Mouse (Mus musculus) CH12.LX (cell line): ENCODE measurements around the gene Ccdc78. TPM values are rescaled to one million over a fixed set of nuclear protein-coding genes. Genes with fewer than 3 reads are reported as not detected.

Source experiments
- DNase-seq: peaks from one replicate; pipeline ENCODE4 v3.0.0-alpha.2; 2013; ENCODE audit errors: extremely low read depth
- H3K27ac ChIP-seq: 2 replicates; pipeline ENCODE4 v1.5.1; 2012; ENCODE audit warnings: low read depth, mild to moderate bottlenecking, control low read depth, moderate library complexity; ENCODE audit not compliant: insufficient read depth
- H3K27me3 ChIP-seq: replicated peaks from 2 replicates; pipeline ENCODE3; 2012; ENCODE audit warnings: inconsistent platforms
- H3K36me3 ChIP-seq, 2 experiments: replicated peaks in 1 of 2; 2 replicates each; pipeline versions ENCODE3 to v1.6.1; 2012; ENCODE audit warnings: inconsistent platforms in 1 of 2, low read length in 1 of 2, mild to moderate bottlenecking in 1 of 2, mixed read lengths in 1 of 2, moderate library complexity in 1 of 2; ENCODE audit not compliant: control insufficient read depth in 1 of 2, insufficient read depth in 1 of 2
- H3K4me1 ChIP-seq, 2 experiments: 2 replicates each; pipeline ENCODE4 v1.6.1; 2012; ENCODE audit warnings: inconsistent platforms in 1 of 2, moderate library complexity in 1 of 2; ENCODE audit not compliant: insufficient read depth in 2 of 2, control insufficient read depth in 1 of 2
- H3K4me2 ChIP-seq: 2 replicates; pipeline ENCODE4 v1.6.1; 2012; ENCODE audit warnings: low read depth, mild to moderate bottlenecking, control low read depth; ENCODE audit not compliant: poor library complexity, insufficient read depth, severe bottlenecking
- H3K4me3 ChIP-seq, 3 experiments: fragments of 150-350 bp in 1 of 3; sonication (generic) in 1 of 3; replicated peaks in 1 of 3; 2 replicates each; pipeline versions ENCODE3 to v1.5.1; 2011 to 2012; ENCODE audit warnings: low read depth in 2 of 3, low read length in 2 of 3, mild to moderate bottlenecking in 2 of 3, moderate library complexity in 2 of 3, control low read depth in 1 of 3, improper control_type of control experiment in 1 of 3, inconsistent platforms in 1 of 3, mixed read lengths in 1 of 3; ENCODE audit not compliant: poor library complexity in 1 of 3
- H3K79me2 ChIP-seq: replicated peaks from 2 replicates; pipeline ENCODE4 v1.6.1; 2012; ENCODE audit warnings: mild to moderate bottlenecking, moderate library complexity; ENCODE audit not compliant: control insufficient read depth, poor library complexity, insufficient read depth, severe bottlenecking; ENCODE audit errors: extremely low read depth
- H3K9ac ChIP-seq: 2 replicates; pipeline ENCODE4 v1.6.1; 2012; ENCODE audit warnings: low read depth, mild to moderate bottlenecking, control low read depth, moderate library complexity; ENCODE audit not compliant: insufficient read depth
- H3K9me3 ChIP-seq: replicated peaks from 2 replicates; pipeline ENCODE3; 2012; ENCODE audit warnings: low read length, inconsistent platforms, mixed read lengths
- BHLHE40 ChIP-seq: IDR thresholded peaks from 2 replicates; pipeline ENCODE4 v1.6.1; 2011; ENCODE audit warnings: mild to moderate bottlenecking, low read depth, low read length, improper control_type of control experiment
- CHD1 ChIP-seq: IDR thresholded peaks from 2 replicates; pipeline ENCODE4 v1.6.1; 2012; ENCODE audit warnings: low read depth, low read length, improper control_type of control experiment, inconsistent platforms
- CHD2 ChIP-seq: IDR thresholded peaks from 2 replicates; pipeline ENCODE4 v1.6.1; 2011; ENCODE audit warnings: low read length, improper control_type of control experiment
- E2F4 ChIP-seq: IDR thresholded peaks from 2 replicates; pipeline ENCODE4 v1.6.1; 2011; ENCODE audit warnings: low read depth, low read length, improper control_type of control experiment; ENCODE audit not compliant: insufficient replicate concordance
- ELF1 ChIP-seq: IDR thresholded peaks from 2 replicates; pipeline ENCODE4 v1.6.1; 2014; ENCODE audit warnings: low read depth, mild to moderate bottlenecking, inconsistent platforms, low read length, improper control_type of control experiment
- EP300 ChIP-seq: IDR thresholded peaks from 2 replicates; pipeline ENCODE4 v1.6.1; 2011; ENCODE audit warnings: low read length, improper control_type of control experiment
- ETS1 ChIP-seq: conservative IDR thresholded peaks from 2 replicates; pipeline ENCODE4 v1.6.1; 2012; ENCODE audit warnings: low read depth, mild to moderate bottlenecking, inconsistent platforms, low read length, improper control_type of control experiment, moderate library complexity
- GABPA ChIP-seq: IDR thresholded peaks from 2 replicates; pipeline ENCODE4 v1.6.1; 2012; ENCODE audit warnings: low read depth, low read length, improper control_type of control experiment, inconsistent platforms; ENCODE audit not compliant: insufficient replicate concordance
- JUN ChIP-seq: IDR thresholded peaks from 2 replicates; pipeline ENCODE4 v1.6.1; 2011; ENCODE audit warnings: low read depth, mild to moderate bottlenecking, low read length, improper control_type of control experiment, moderate library complexity; ENCODE audit not compliant: insufficient read depth
- MAZ ChIP-seq: IDR thresholded peaks from 2 replicates; pipeline ENCODE4 v1.6.1; 2012; ENCODE audit warnings: low read depth, mild to moderate bottlenecking, inconsistent platforms, low read length, improper control_type of control experiment, moderate library complexity
- MEF2A ChIP-seq: IDR thresholded peaks from 2 replicates; pipeline ENCODE4 v1.6.1; 2014; ENCODE audit warnings: low read depth, mild to moderate bottlenecking, inconsistent platforms, low read length, improper control_type of control experiment, borderline replicate concordance
- NELFE ChIP-seq: IDR thresholded peaks from 2 replicates; pipeline ENCODE4 v1.6.1; 2011; ENCODE audit warnings: low read depth, low read length, improper control_type of control experiment
- NRF1 ChIP-seq: IDR thresholded peaks from 2 replicates; pipeline ENCODE4 v1.6.1; 2014; ENCODE audit warnings: low read depth, mild to moderate bottlenecking, inconsistent platforms, low read length, improper control_type of control experiment, moderate library complexity
- PAX5 ChIP-seq: IDR thresholded peaks from 2 replicates; pipeline ENCODE4 v1.6.1; 2012; ENCODE audit warnings: low read length, inconsistent platforms, mixed read lengths
- POLR2AphosphoS2 ChIP-seq: IDR thresholded peaks from 2 replicates; pipeline ENCODE4 v1.6.1; 2011; ENCODE audit warnings: low read depth, low read length, improper control_type of control experiment
- RAD21 ChIP-seq: IDR thresholded peaks from 2 replicates; pipeline ENCODE4 v1.6.1; 2011; ENCODE audit warnings: low read depth, mild to moderate bottlenecking, low read length, improper control_type of control experiment, moderate library complexity
- SMC3 ChIP-seq: IDR thresholded peaks from 2 replicates; pipeline ENCODE4 v1.6.1; 2011; ENCODE audit warnings: low read depth, low read length, improper control_type of control experiment
- TBP ChIP-seq: conservative IDR thresholded peaks from 2 replicates; pipeline ENCODE4 v1.6.1; 2011; ENCODE audit warnings: low read depth, low read length, improper control_type of control experiment
- TCF12 ChIP-seq: IDR thresholded peaks from 2 replicates; pipeline ENCODE4 v1.6.1; 2014; ENCODE audit warnings: low read depth, mild to moderate bottlenecking, inconsistent platforms, low read length, improper control_type of control experiment
- USF2 ChIP-seq: conservative IDR thresholded peaks from 2 replicates; pipeline ENCODE4 v1.6.1; 2011; ENCODE audit warnings: low read depth, low read length, improper control_type of control experiment
- dilution Hi-C: fragments of 300-500 bp; cut with MboI; formaldehyde crosslinking; loops from 2 replicates; pipeline ENCODE4 v1.14.3; 2020; ENCODE audit warnings: low sequenced_read_pairs; ENCODE audit not compliant: extremely low pct_unique_long_range_greater_than_20kb, extremely low pct_ligation_motif_present
- in situ Hi-C: fragments of 300-500 bp; cut with MboI; formaldehyde crosslinking; loops from 3 replicates; pipeline ENCODE4 v1.14.3; 2019; ENCODE audit warnings: low sequenced_read_pairs, low pct_ligation_motif_present, low pct_unique_long_range_greater_than_20kb, mixed read lengths
- polyA plus RNA-seq: library from polyadenylated mRNA; unstranded; fragments of >175 nt; gene quantifications from 2 replicates; pipeline ENCODE4 v1.2.1, GENCODE M21; 2012; ENCODE audit warnings: low read depth; ENCODE audit not compliant: insufficient read length
- total RNA-seq, 2 experiments: library from RNA; depleted of rRNA; stranded (reverse); fragments of 300-350 nt in 1 of 2; fragments of >200 nt in 1 of 2; gene quantifications; 2 replicates each; pipeline ENCODE4 v1.2.3; 2012 to 2014

Ccdc78 gene
- total and polyA plus RNA-seq, 3 experiments: 0.13 to 0.40 (median 0.25) TPM

DNA sequence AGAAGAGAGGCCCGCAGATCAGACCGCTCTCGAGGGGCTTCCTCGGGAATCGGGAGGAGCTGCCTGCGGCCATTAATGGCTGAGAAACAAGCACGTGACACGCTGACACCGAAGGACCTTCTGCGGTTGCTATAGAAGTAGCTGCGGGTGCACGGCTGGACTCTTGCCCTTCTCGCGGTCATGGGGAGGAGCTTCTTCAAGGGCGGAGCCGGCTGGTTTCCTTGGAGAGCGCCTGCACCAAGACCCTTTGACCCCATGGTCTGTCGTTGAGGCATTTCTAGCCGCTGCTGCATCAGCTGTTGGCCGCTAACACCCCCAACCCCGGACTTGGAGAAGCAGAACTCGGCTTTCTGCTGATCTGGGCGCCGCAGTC is 46.9 kb downstream of the Ccdc78 start, which contains the start of gene Stub1:
Stub1 (minus strand) TSS at position 114 of the 373 bp plus-strand sequence.
- TF ChIP-seq POLR2AphosphoS2: 0 out of 2 replicates have a peak, but pooled peaks have one; percentile 5
- no peak for TF ChIP-seq PAX5
- TF ChIP-seq CHD2: 0 out of 2 replicates have a peak, but pooled peaks have one; percentile 5
- H3K27me3 ChIP-seq: no peaks in the 10 kb centered on the region
- DNase-seq: peak; percentile 58
- peaks cover 18 to 42% of the 10 kb centered on the region in 2 experiments for H3K4me1 ChIP-seq
- H3K36me3 ChIP-seq: peaks cover 53 to 77% of the 10 kb centered on the region in 2 experiments
- dilution Hi-C loops (no loop called here), in situ Hi-C loops (no loop called here)
- H3K9ac ChIP-seq: peak within 1 kb of the TSS; percentile 90
- no peaks in the 10 kb centered on the region for H3K9me3 ChIP-seq
- peak within 1 kb of the TSS; percentile 71 to 81 (median 81) for H3K4me3 ChIP-seq
- peak within 1 kb of the TSS; percentile 47 for H3K27ac ChIP-seq
- H3K79me2 ChIP-seq: peaks cover 14% of the 10 kb centered on the region
- H3K4me2 ChIP-seq: peak within 1 kb of the TSS; percentile 85

DNA sequence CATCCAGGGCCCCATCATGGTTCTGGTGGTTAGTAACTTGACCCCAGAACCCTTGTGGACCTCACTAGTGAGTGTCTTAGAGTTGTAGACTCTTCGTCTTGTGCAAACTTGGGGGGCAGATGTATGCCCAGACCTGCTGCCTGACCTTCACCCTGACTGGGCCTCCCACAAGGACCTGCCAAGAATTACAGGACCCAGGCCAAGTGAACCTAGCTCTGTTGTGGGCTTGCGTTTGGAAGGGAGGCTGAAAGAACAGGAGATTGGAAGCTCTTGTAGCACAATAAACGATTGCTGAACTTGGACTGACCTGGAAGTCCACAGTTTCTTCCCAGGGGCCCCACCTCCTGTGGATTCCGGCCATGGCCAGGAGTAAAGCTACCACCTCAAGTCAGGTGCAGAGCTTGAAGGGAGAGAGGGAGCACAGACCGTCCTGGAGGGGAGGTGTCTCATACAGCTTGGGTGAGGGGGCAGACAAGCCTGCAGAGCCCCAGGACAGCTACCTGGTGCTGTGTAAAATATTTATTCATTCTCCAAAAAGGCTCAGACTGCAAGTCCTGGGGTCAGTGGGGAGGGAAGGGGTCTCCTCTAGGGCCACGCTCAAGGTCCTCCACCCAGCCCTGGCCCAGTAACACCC is 47.7 kb downstream of the Ccdc78 start:
- DNase-seq: no peak
- H3K4me1 ChIP-seq: peaks cover 16 to 40% of the 10 kb centered on the region in 2 experiments
- H3K79me2 ChIP-seq: peaks cover 14% of the 10 kb centered on the region
- no peak overlapping the region for H3K27ac ChIP-seq
- peak overlapping the region; percentile 84; the same call in 1 of the 2 replicates for H3K9ac ChIP-seq
- no peaks in the 10 kb centered on the region for H3K27me3 ChIP-seq
- H3K4me2 ChIP-seq: peak overlapping the region; percentile 33
- TF ChIP-seq TBP (no peak), USF2 (no peak), BHLHE40 (no peak), PAX5 (no peak), JUN (no peak), EP300 (no peak), SMC3 (no peak), ELF1 (no peak), NRF1 (no peak), MEF2A (no peak), E2F4 (no peak), NELFE (no peak), GABPA (no peak), MAZ (no peak), CHD1 (no peak), POLR2AphosphoS2 (no peak), ETS1 (no peak), RAD21 (no peak), TCF12 (no peak)
- in situ Hi-C loops: no loop called here
- peak overlapping the region; percentile 69 to 81 (median 71) for H3K4me3 ChIP-seq
- dilution Hi-C loops: no loop called here
- no peaks in the 10 kb centered on the region for H3K9me3 ChIP-seq
- peaks cover 56 to 76% of the 10 kb centered on the region in 2 experiments for H3K36me3 ChIP-seq
